Mouse (Mus musculus): ENCODE measurements around the gene Gm34302. TPM values are rescaled to one million over a fixed set of nuclear protein-coding genes. Genes with fewer than 3 reads are reported as not detected.
"Not testable (repeated sequence)": the region's sequence is repeated elsewhere in the genome, so short reads cannot be mapped to it uniquely, and the experiment has no call there.

The Gm34302 gene
- not detected in 2 replicates for polyA plus RNA-seq (2015; fragmentation: Nextera tagmentation; extraction: Ambion mirVana)

- no peaks in the 10 kb centered on the region for H3K4me1 ChIP-seq
- H3K4me2 ChIP-seq, result no peak within 1 kb of the TSS
- no peaks in the 10 kb centered on the region for H3K36me3 ChIP-seq (ENCODE audit: poor library complexity, severe bottlenecking)
- H3K27ac ChIP-seq, result no peak within 1 kb of the TSS
- no peaks in the 10 kb centered on the region for H3K9me3 ChIP-seq (replicated peaks)
- no peak within 1 kb of the TSS for H3K4me3 ChIP-seq
- no peak within 1 kb of the TSS for H3K9ac ChIP-seq
- no peaks in the 10 kb centered on the region for H3K27me3 ChIP-seq
- WGBS, result 45% methylated on average over 1 of the region's 1 CpGs
- ATAC-seq, result no peak
Measured at GRCm38 (mm10) chr3:63483726-63484125, at the start of gene Gm34302. Gm34302 (minus strand) TSS chr3:63483879.

- H3K27me3 ChIP-seq, result no peaks in the 10 kb centered on the region
- no peak overlapping the region for H3K4me2 ChIP-seq
- peak; percentile 43; the same call in 1 of the 2 replicates for ATAC-seq
- H3K4me3 ChIP-seq, result no peak overlapping the region
- H3K4me1 ChIP-seq, result no peaks in the 10 kb centered on the region
- H3K36me3 ChIP-seq (ENCODE audit: poor library complexity, severe bottlenecking), result no peaks in the 10 kb centered on the region
- WGBS, result 51% methylated on average over 1 of the region's 1 CpGs
- H3K9me3 ChIP-seq (replicated peaks), result no peaks in the 10 kb centered on the region
- no peak overlapping the region for H3K27ac ChIP-seq
- H3K9ac ChIP-seq, result no peak overlapping the region
Measured at GRCm38 (mm10) chr3:63531847-63532246, 48.2 kb upstream of the Gm34302 start.

GRCm38 (mm10) chr3:63517681-63518080 lies 34.0 kb upstream of the Gm34302 start:
- H3K27me3 ChIP-seq, result no peaks in the 10 kb centered on the region
- 93% methylated on average over 1 of the region's 1 CpGs for WGBS
- no peak overlapping the region for H3K9ac ChIP-seq
- no peak for ATAC-seq
- no peak overlapping the region for H3K4me3 ChIP-seq
- no peak overlapping the region for H3K27ac ChIP-seq
- no peaks in the 10 kb centered on the region for H3K9me3 ChIP-seq (replicated peaks)
- no peaks in the 10 kb centered on the region for H3K4me1 ChIP-seq
- H3K36me3 ChIP-seq (ENCODE audit: poor library complexity, severe bottlenecking), result no peaks in the 10 kb centered on the region
- H3K4me2 ChIP-seq, result no peak overlapping the region

GRCm38 (mm10) chr3:63516279-63516678 lies 32.6 kb upstream of the Gm34302 start:
- H3K27ac ChIP-seq; ATAC-seq; H3K4me1 ChIP-seq; H3K9ac ChIP-seq; H3K4me2 ChIP-seq; H3K4me3 ChIP-seq; H3K9me3 ChIP-seq (replicated peaks); H3K36me3 ChIP-seq (ENCODE audit: poor library complexity, severe bottlenecking); H3K27me3 ChIP-seq: not testable (repeated sequence)
- 88% methylated on average over 3 of the region's 3 CpGs for WGBS

GRCm38 (mm10) chr3:63511316-63511715 lies 27.6 kb upstream of the Gm34302 start:
- Histone ChIP-seq H3K27me3 (no peaks in the 10 kb centered on the region), H3K4me3 (no peak overlapping the region), H3K4me1 (no peaks in the 10 kb centered on the region), H3K4me2 (no peak overlapping the region), H3K9me3 (replicated peaks) (no peaks in the 10 kb centered on the region), H3K36me3 (ENCODE audit: poor library complexity, severe bottlenecking) (no peaks in the 10 kb centered on the region), H3K9ac (no peak overlapping the region), H3K27ac (no peak overlapping the region)
- WGBS, result 90% methylated on average over 6 of the region's 6 CpGs
- no peak for ATAC-seq

- ATAC-seq, result no peak
- Histone ChIP-seq H3K4me1 (no peaks in the 10 kb centered on the region), H3K27me3 (no peaks in the 10 kb centered on the region), H3K36me3 (ENCODE audit: poor library complexity, severe bottlenecking) (no peaks in the 10 kb centered on the region), H3K4me3 (no peak overlapping the region), H3K27ac (no peak overlapping the region), H3K9me3 (replicated peaks) (no peaks in the 10 kb centered on the region), H3K9ac (no peak overlapping the region), H3K4me2 (no peak overlapping the region)
- WGBS, result 84% methylated on average over 2 of the region's 2 CpGs
Measured at GRCm38 (mm10) chr3:63509484-63509883, 25.8 kb upstream of the Gm34302 start.

GRCm38 (mm10) chr3:63508924-63509323 lies 25.2 kb upstream of the Gm34302 start:
- ATAC-seq, result no peak
- 82% methylated on average over 5 of the region's 5 CpGs for WGBS
- Histone ChIP-seq H3K4me1 (no peaks in the 10 kb centered on the region), H3K4me2 (no peak overlapping the region), H3K4me3 (no peak overlapping the region), H3K27me3 (no peaks in the 10 kb centered on the region), H3K27ac (no peak overlapping the region), H3K9me3 (replicated peaks) (no peaks in the 10 kb centered on the region), H3K9ac (no peak overlapping the region), H3K36me3 (ENCODE audit: poor library complexity, severe bottlenecking) (no peaks in the 10 kb centered on the region)

- no peak for ATAC-seq
- Histone ChIP-seq H3K9ac (no peak overlapping the region), H3K4me1 (no peaks in the 10 kb centered on the region), H3K9me3 (replicated peaks) (no peaks in the 10 kb centered on the region), H3K27ac (no peak overlapping the region), H3K4me2 (no peak overlapping the region), H3K36me3 (ENCODE audit: poor library complexity, severe bottlenecking) (no peaks in the 10 kb centered on the region), H3K27me3 (no peaks in the 10 kb centered on the region), H3K4me3 (no peak overlapping the region)
- WGBS, result 90% methylated on average over 5 of the region's 5 CpGs
Measured at GRCm38 (mm10) chr3:63504433-63504832, 20.8 kb upstream of the Gm34302 start.

GRCm38 (mm10) chr3:63494625-63495382 lies 11.1 kb upstream of the Gm34302 start:
- no peaks in the 10 kb centered on the region for H3K36me3 ChIP-seq (ENCODE audit: poor library complexity, severe bottlenecking)
- H3K9ac ChIP-seq, result no peak overlapping the region
- WGBS, result 84% methylated on average over 5 of the region's 5 CpGs
- no peak overlapping the region for H3K4me2 ChIP-seq
- no peak overlapping the region for H3K27ac ChIP-seq
- ATAC-seq, result no peak
- no peak overlapping the region for H3K4me3 ChIP-seq
- no peaks in the 10 kb centered on the region for H3K4me1 ChIP-seq
- no peaks in the 10 kb centered on the region for H3K27me3 ChIP-seq
- H3K9me3 ChIP-seq (replicated peaks), result no peaks in the 10 kb centered on the region

- H3K4me1 ChIP-seq, result no peaks in the 10 kb centered on the region
- H3K36me3 ChIP-seq (ENCODE audit: poor library complexity, severe bottlenecking), result no peaks in the 10 kb centered on the region
- WGBS, result 49% methylated on average over 4 of the region's 4 CpGs
- ATAC-seq, result no peak
- no peak overlapping the region for H3K9ac ChIP-seq
- H3K4me2 ChIP-seq, result no peak overlapping the region
- H3K9me3 ChIP-seq (replicated peaks), result no peaks in the 10 kb centered on the region
- no peak overlapping the region for H3K4me3 ChIP-seq
- no peak overlapping the region for H3K27ac ChIP-seq
- no peaks in the 10 kb centered on the region for H3K27me3 ChIP-seq
Measured at GRCm38 (mm10) chr3:63493563-63493962, 9.9 kb upstream of the Gm34302 start.

GRCm38 (mm10) chr3:63440426-63441125 lies 43.1 kb downstream of the Gm34302 start:
- Histone ChIP-seq H3K9me3 (replicated peaks) (no peaks in the 10 kb centered on the region), H3K36me3 (ENCODE audit: poor library complexity, severe bottlenecking) (no peaks in the 10 kb centered on the region), H3K4me3 (no peak overlapping the region), H3K9ac (no peak overlapping the region), H3K4me2 (no peak overlapping the region), H3K4me1 (no peaks in the 10 kb centered on the region), H3K27me3 (no peaks in the 10 kb centered on the region), H3K27ac (no peak overlapping the region)
- ATAC-seq, result no peak
- 77% methylated on average over 1 of the region's 1 CpGs for WGBS

GRCm38 (mm10) chr3:63439738-63440137 lies 43.9 kb downstream of the Gm34302 start:
- no peaks in the 10 kb centered on the region for H3K27me3 ChIP-seq
- H3K4me3 ChIP-seq, result no peak overlapping the region
- no peak for ATAC-seq
- H3K4me1 ChIP-seq, result no peaks in the 10 kb centered on the region
- no peaks in the 10 kb centered on the region for H3K36me3 ChIP-seq (ENCODE audit: poor library complexity, severe bottlenecking)
- H3K9me3 ChIP-seq (replicated peaks), result no peaks in the 10 kb centered on the region
- no peak overlapping the region for H3K27ac ChIP-seq
- no peak overlapping the region for H3K9ac ChIP-seq
- 87% methylated on average over 2 of the region's 2 CpGs for WGBS
- no peak overlapping the region for H3K4me2 ChIP-seq

All from forebrain, embryonic 13.5 days (tissue).